Mouse (Mus musculus) heart, adult 2 months (tissue): Measurements from ENCODE around the gene Crispld2.

Source experiments
- CTCF ChIP-seq: fragments of 200-600 bp; IDR thresholded peaks from 2 replicates; pipeline ENCODE4 v1.8.1; 2022; ENCODE audit warnings: antibody characterized with exemption, mild to moderate bottlenecking, moderate library complexity
- POLR2A ChIP-seq: fragments of 200-500 bp; IDR thresholded peaks from 2 replicates; pipeline ENCODE4 v1.6.1; 2011; ENCODE audit warnings: mild to moderate bottlenecking, low read depth, low read length, control low read depth; ENCODE audit not compliant: insufficient read depth

GRCm38 (mm10) chr8:120050376-120050775 is 58.1 kb downstream of the Crispld2 start:
- no peak for TF ChIP-seq CTCF
- TF ChIP-seq POLR2A: no peak
